Mouse (Mus musculus): ENCODE measurements around the gene Cttnbp2nl. TPM values are rescaled to one million over a fixed set of nuclear protein-coding genes. Genes with fewer than 3 reads are reported as not detected.

Cttnbp2nl gene
- total RNA-seq (2015; ENCODE audit: low replicate concordance) (0.36 and 1.3 TPM in 2 replicates), total RNA-seq (2017; ENCODE audit: low replicate concordance) (0.30 and 0.51 TPM in 2 replicates)

DNA sequence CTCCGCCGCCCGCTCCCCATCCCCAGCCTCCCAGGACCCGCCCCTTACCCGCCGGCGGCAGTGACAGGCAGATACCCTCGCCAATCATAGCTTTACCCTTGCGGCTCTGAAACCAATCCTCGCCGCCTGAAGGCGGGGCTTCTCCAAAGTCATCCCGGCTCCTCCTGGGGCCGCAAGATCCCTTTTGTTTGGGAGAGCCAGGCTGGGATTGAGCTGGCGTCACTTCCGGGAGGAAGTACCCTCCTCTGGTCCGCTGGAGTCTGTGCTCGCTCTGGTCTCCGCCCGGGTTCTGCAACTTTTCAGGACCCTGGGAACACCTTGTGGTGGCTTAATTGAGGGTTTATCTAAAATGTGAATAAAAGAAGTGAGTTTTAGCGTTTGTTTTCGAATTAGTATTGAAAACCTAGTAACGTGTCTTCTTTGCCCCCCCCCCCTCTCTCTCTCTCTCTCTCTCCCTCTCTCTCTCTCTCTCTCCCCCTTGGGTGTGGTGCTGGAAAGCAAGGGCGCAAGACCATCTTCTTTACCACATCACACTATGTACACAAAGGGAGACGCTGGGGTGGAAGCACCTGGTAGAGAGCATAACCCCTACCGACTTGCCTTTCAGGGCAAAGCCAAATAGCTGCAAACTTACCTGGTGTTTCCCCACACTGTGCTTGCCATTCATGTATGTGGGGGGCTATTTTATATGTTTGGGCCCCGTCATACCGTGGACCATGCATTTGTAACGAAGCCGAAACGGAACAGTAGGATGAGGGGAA lies at the start of gene Cttnbp2nl:
Gene Cttnbp2nl, minus strand, starts transcription at position 210 of the 761 bp plus-strand sequence.
- no peak for ATAC-seq (replicated peaks; ENCODE audit: low FRiP score, poor library complexity, severe bottlenecking)

DNA sequence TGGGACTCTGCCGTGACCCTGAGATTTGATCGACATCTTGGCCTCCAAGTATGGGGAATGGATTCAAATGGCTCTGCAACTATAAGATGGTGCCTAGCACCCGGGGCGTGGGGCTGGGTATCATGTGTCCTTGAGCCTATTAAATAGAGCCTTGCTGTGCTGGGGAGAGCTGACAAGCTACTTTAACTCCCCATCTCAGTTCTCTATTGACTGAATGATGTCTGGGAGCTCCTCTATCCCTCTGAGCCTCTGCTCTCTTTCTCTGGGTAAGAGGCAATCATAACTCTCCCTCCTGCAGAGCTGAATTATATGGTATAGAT lies 47.3 kb upstream of the Cttnbp2nl start:
- ATAC-seq (replicated peaks; ENCODE audit: low FRiP score, poor library complexity, severe bottlenecking): no peak

DNA sequence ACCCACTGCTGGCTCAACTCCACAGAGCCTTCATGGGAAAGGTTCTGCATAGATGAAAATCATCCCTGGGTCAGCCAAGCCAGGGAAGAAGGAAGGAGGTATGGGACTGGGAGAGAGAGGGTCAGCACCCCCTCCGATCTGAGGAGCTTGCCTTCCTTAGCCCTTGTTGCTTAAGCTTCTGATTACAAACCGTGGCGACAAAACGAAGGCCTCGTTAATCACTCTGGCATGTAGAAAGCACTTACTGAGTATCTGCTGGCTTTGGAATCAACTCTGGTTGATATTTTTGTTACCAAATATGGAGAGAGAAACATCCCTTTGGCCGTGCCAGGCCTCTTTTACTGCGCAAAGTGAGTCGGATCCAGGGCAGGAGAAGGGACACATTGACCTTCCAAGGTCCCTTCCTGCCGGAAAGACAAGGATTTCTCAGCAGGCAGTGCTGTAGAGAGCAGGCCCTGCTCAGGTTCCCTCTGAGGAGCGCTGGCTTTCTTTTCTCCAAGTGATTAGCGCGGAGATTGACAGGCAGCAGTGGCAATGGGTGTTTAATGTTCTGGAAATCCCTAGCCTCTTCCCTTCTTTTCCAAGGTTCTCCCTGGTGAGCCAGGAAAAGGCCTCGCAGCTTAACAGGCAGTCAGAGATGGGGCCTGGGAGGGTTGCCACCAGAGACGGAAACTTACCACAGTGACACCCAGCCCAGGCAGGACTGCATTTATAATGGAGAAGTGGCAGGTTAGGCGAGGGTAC lies 46.8 kb upstream of the Cttnbp2nl start:
- ATAC-seq (replicated peaks; ENCODE audit: low FRiP score, poor library complexity, severe bottlenecking): no peak

DNA sequence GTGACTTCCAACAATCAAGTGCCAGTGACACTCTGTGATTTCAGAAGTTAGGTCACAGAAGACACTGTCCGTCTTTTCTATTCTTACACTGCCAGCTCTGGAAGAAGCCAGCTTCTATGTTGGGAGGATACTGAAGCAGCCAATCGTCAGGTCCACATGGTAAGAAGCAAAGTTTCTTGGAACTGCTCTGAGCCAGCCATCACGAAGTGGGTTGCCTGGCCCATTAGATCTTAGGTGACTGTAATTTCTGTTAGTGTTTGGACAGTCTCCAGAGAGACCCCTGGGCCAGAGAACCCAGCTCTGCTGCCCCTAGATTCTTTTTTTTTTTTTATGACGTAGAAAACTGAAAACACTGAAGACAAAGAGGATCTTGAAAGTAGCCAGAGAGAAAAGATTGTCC lies 44.6 kb upstream of the Cttnbp2nl start:
- no peak for ATAC-seq (replicated peaks; ENCODE audit: low FRiP score, poor library complexity, severe bottlenecking)

DNA sequence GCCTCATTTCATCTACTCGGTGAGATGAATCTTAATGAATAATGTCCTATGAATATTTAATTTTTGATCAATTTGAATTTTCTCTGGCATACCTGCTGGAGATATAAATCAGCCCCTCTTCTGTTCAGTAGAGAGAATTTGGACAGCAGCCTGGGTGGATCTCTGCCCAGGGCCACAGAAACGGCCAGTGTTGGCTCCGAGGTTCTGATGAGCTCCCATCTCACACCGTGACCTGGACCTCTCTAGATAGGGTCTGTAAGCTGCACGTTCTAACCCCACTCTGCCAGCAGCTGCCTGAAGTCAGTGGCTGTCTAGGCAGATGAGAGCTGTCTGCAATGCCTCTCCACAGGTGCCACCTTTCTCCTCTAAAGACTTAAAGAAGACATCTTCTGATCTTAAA lies 42.1 kb upstream of the Cttnbp2nl start:
- no peak for ATAC-seq (replicated peaks; ENCODE audit: low FRiP score, poor library complexity, severe bottlenecking)

DNA sequence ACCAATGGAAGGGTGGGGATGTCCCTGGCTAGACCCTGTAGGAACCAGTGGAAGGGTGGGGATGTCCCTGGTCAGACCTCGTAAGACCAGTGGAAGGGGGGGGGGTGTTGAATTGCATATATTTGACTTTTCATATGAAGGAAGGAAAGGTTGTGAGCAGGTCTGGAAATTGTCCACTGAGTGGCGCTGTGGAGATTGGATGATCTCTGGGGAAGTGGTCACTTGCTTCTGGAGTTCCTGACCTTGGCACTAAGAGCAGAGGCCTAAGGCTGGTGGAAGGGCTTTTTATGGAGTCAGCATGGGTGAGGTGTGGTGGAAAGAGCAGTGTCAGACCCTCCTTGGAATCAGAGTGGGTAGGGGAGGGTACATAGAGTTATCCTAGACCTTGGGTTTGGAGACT lies 41.5 kb upstream of the Cttnbp2nl start:
- no peak for ATAC-seq (replicated peaks; ENCODE audit: low FRiP score, poor library complexity, severe bottlenecking)

DNA sequence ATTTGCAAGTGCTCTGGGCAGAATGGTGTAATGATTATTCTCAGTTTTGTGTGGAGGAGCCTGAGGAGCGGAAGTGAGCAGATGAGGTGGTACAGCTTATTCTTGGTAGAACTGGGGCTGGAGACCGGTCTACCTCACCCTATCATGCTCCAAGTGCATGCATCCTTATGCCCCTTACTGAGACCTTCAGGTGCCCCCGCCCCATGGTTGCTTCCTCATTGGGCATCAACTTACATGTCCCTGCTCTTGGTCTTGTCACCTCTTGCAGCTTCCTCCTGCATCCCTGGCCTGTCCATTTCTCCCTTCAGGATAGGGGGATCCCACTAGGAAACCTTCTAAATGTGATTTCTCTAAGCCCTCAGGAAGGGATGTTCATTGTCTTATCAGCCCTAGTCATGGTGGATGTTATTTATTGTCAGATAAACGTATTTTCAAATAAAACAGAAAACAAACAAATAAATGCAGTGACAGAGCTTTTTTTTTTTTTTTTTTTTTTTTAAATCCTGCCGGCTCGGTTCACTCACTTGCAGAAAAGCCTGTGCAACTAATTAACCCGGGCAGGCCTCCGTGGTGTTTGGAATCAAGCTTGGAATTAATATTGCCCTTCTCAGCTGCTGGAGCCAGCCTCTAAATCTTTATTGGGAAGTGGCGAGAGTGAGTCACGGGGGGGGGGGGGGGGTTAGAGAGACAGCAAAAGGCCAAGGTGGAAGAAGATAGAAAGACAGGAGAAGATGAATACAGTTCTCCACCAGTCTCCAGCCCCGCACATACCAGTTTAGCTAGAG lies 40.0 kb upstream of the Cttnbp2nl start:
- ATAC-seq (replicated peaks; ENCODE audit: low FRiP score, poor library complexity, severe bottlenecking): no peak

DNA sequence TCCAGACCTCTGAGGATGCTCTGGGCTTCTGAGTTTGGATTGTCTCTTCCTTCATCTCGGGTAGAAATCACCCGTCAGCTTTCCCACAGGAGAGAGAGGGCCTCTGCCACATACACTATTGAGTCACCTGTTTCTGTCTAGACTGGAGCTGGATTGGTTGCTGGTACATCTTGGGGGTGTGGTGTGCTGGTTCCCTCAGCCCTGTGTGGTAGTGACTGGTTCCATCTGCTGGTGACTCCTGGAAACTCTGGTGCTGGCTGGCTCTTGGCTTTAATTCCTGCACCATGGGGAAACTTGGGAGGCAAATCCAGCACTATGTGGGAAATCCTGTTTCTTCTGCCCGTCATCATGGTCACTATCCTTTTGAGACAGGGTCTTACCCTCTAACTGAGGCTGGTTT lies 38.0 kb upstream of the Cttnbp2nl start:
- no peak for ATAC-seq (replicated peaks; ENCODE audit: low FRiP score, poor library complexity, severe bottlenecking)

DNA sequence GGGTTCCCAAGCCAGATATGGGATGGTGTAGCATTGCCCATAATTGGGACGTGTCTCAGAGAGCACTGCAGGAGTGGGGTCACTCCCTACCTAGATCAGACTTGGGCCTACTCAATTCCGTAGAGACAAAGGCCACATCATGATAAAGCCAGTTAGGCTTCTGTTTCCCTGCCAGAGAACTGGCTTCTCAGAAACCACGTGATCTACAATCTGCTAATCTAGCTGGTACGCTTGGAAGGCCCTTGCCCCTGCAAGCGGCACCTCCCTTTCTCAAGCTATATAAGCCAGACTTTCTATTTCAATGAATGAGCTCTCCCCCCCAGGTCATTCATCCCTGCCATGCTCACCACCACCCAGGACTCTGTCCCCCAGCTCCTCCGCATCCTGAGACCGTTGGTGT lies 37.2 kb upstream of the Cttnbp2nl start:
- ATAC-seq (replicated peaks; ENCODE audit: low FRiP score, poor library complexity, severe bottlenecking): no peak

DNA sequence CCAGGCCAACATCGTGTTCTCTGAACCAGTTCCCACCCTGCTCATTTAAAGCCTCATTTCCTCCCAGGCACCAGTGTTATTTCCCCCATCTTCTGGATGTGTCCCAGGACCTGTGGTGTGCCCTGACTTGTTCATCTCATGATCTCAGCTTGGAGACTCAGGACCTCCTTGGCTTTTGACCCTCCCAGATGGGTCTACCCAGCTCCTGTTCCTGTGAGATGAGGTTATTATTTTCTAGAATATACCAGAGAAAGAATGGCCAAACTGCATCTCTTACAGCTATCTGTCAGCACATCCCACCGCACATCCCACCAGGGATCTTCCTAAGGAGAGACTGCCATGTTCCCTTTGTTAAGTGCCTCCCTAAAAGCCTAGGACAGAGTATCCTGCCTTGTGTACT lies 35.7 kb upstream of the Cttnbp2nl start:
- ATAC-seq (replicated peaks; ENCODE audit: low FRiP score, poor library complexity, severe bottlenecking): no peak

DNA sequence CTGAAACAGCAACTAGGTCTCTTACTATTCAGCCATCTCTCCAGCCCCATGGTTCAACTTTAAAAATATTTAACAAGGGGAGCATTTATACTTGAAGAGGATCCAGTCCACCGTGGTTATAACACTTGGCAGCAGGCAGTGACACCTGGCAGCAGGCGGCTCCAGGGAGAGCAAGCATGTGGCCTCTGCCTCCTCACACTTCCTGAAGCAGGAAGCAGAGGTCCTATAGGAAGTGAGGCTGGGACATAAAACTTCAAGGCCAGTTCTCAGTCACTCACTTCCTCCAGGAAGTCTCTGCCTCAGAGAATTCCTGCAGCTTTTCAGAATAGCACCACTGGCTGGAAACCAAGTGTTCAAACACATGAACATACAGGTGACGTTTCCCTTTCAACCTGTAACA lies 34.4 kb upstream of the Cttnbp2nl start:
- no peak for ATAC-seq (replicated peaks; ENCODE audit: low FRiP score, poor library complexity, severe bottlenecking)

DNA sequence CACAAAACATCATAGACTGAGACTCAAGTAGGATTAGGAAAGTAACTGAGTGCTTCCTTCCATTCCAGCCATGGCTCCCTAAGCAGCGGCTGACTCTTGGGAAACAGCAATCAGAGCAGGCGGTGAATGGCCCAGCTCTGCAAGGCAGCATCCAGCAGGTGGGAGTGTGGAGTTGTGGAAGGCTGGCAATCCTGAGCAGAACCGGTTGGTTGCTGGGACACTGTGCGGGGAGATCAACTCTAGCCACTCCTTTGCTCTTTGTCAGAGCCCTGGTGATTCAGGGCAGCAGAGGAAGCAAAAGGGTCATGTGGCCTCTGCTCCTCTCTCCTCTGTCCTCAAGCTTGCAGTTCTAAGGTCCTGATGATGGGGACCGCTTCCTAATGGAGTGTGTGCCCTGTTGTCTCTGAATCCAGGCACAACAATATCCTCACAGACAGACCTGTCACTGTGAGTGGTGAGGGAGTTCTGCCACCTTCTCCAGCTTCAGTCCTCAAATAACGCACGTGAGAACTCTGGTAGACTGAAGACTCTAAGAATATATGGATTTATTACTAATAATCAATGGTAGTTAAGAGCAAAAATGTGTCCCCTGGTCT lies 25.4 kb upstream of the Cttnbp2nl start:
- no peak for ATAC-seq (replicated peaks; ENCODE audit: low FRiP score, poor library complexity, severe bottlenecking)

DNA sequence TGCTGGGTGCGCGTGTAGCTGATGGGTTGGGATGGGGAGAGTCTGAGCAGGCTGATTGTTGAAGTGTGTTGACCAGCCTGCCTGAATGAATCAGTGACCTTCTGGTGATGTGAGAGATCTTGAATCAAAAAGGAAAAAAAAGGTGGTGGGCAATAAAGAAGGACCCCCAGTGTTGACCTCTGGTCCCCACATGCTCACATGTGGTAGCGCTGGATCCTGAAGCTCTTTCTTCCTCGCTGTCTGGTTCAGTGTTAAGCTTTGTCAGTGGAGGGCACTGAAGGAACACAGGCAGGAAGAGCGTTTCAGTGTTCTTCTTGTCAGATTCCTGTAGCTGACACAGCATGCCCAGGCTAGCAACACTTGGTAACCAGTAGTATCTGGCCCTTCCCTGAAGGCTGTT lies 22.9 kb upstream of the Cttnbp2nl start:
- ATAC-seq (replicated peaks; ENCODE audit: low FRiP score, poor library complexity, severe bottlenecking): no peak

DNA sequence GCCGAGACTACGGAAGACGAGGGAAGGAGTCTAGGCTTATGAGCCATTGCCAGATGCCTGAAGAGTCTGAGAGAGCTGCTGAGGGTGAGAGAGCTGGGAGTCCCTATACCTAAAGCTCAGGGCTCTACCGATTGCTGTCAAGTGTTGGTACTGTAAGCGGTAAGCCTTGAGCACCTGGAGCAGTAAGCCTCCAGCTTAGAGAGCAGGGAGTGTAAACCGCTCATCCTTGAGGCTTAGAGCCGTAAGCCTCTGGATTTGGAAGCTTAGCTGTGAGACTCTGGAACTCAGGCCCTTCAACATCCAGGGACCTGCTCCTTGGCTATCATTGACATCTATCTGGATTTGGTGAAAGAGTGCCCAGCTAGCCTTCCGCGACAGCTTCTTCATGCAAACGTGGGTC lies 19.6 kb upstream of the Cttnbp2nl start:
- no peak for ATAC-seq (replicated peaks; ENCODE audit: low FRiP score, poor library complexity, severe bottlenecking)

DNA sequence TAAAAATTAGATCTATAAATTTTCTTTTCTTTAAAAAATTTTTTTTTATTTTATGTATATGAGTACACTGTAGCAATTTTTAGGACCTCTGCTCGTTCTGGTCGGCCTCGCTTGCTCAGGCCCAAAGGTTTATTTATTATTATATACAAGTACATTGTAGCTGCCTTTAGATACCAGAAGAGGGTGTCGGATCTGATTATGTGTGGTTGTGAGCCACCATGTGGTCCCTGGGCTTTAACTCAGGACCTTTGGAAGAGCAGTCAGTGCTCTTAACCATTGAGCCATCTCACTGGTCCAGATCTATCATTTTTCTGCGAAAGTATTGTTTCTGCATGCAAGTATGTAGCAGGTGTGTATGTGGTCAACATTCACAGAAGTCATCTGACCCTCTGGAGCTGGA lies 18.3 kb upstream of the Cttnbp2nl start:
- no peak for ATAC-seq (replicated peaks; ENCODE audit: low FRiP score, poor library complexity, severe bottlenecking)

DNA sequence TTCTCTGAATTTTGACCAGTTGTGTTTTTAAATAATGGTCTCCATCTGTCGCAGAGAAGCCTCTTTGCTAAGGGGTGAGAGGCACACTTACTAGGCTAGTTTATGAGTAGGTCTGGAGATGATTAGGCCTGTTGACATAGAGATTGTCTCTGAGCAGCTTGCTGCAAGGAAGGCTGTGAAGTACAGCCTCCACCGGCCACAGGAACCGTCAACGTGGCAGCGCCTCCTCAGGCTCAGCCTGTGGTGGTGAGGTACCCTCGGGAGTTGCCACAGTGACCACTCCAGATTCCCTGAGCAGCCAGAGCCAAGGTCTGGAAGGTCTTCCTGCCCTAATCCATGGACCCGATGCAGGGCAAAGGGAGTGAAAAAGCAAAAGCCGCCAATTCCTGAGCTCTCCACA lies 17.6 kb upstream of the Cttnbp2nl start:
- no peak for ATAC-seq (replicated peaks; ENCODE audit: low FRiP score, poor library complexity, severe bottlenecking)

DNA sequence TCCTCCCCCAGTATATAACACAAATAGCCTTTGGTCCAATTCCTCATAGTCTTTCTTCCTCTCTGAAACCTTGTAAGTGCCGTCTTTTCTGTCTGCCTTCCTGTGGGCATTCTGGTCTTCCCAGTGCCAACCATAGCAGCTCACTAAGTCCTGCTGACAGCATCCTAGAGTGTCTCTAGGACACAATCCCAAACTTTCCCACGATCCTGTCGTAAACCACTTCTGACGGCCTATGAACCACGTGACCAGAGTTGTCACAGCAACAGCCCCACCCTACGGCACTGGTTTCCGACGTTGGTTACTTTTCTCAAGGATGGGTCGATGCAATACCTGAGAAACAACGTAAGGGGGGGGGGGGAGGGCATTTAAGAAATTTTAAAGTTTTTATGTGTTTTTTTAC lies 13.6 kb upstream of the Cttnbp2nl start, which contains the start of gene 4930564D02Rik:
Gene 4930564D02Rik, plus strand, starts transcription at position 301 of the 400 bp plus-strand sequence.
- no peak for ATAC-seq (replicated peaks; ENCODE audit: low FRiP score, poor library complexity, severe bottlenecking)

DNA sequence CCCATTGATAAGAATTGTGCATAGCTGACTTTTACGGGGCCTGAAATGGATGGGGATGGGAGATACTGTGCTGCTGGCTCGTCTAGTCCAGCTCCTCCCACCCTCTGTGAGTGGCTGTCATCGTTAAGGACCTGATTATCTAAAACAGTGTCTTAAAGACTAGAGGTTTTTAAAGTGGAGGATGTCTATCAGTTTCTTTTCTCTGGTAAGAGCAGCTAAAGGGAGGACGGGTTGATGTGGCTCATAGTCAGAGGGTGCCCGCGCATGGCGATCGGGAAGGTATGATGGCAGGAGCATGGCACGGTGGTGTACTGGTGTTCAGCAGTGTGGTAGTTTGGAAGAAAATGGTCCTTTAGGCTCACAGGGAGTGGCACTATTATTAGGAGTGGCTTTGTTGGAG lies 9.7 kb upstream of the Cttnbp2nl start:
- ATAC-seq (replicated peaks; ENCODE audit: low FRiP score, poor library complexity, severe bottlenecking): no peak

DNA sequence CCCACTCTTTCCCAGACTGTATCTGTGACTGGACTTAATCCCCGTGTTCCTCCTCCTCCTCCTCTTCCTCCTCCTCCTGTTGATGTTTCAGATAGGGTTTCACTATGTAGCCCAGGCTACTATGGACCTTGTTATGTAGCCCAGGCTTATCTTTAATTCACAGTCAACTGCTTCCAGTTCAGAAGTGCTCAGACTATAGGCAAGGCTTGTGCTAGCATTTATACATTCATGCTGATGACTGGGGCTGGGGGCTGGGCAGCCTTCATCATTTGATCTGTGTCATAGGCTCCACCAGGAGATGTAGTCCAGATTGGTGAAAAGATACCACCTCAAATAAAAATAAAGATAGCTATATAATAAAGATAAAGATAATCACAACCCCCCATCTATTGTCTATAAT lies 9.0 kb upstream of the Cttnbp2nl start:
- no peak for ATAC-seq (replicated peaks; ENCODE audit: low FRiP score, poor library complexity, severe bottlenecking)

DNA sequence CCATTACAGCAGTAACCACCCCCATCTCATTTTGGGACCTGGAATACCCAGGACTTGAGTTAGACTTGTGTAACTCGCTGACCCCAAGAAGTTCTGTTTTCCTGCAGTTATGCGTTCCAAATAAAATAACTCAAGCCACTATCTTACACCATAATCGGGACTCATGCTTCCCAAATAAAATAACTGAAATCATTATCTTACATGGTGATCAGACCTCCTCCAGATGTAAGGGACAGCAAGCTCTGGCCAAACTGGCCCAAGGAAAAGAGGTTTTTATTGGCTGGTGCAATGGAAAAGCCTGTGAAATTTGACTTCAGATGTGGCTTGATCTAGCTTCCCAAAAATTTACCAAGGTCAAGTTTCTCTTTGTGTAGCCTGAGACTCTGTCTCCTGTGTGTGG lies 8.6 kb upstream of the Cttnbp2nl start:
- ATAC-seq (replicated peaks; ENCODE audit: low FRiP score, poor library complexity, severe bottlenecking): no peak
